Mouse (Mus musculus) ES-Bruce4 (cell line): ENCODE measurements around the gene Slc25a22. TPM values are rescaled to one million over a fixed set of nuclear protein-coding genes. Genes with fewer than 3 reads are reported as not detected.

Experiments
- H3K27ac ChIP-seq: 2 replicates; pipeline ENCODE4 v1.5.1; 2012; ENCODE audit warnings: low read length, inconsistent platforms; ENCODE audit not compliant: insufficient read depth
- H3K27me3 ChIP-seq: 2 replicates; pipeline ENCODE4 v1.6.1; 2012; ENCODE audit warnings: mild to moderate bottlenecking, low read length, inconsistent platforms; ENCODE audit not compliant: control insufficient read depth, poor library complexity, insufficient read depth, severe bottlenecking
- H3K36me3 ChIP-seq: 2 replicates; pipeline ENCODE4 v1.6.1; 2012; ENCODE audit warnings: inconsistent platforms, mild to moderate bottlenecking, low read length, moderate library complexity; ENCODE audit not compliant: control insufficient read depth, poor library complexity, insufficient read depth, severe bottlenecking
- H3K4me1 ChIP-seq: one replicate; pipeline ENCODE4 v1.8.1; 2011; ENCODE audit warnings: low read length; ENCODE audit not compliant: control insufficient read depth, insufficient read depth
- H3K4me3 ChIP-seq: 2 replicates; pipeline ENCODE4 v1.5.1; 2011; ENCODE audit warnings: low read depth, mild to moderate bottlenecking, low read length
- H3K9ac ChIP-seq: 2 replicates; pipeline ENCODE4 v1.6.1; 2012; ENCODE audit warnings: low read depth, mild to moderate bottlenecking, inconsistent platforms; ENCODE audit not compliant: poor library complexity, severe bottlenecking
- H3K9me3 ChIP-seq: replicated peaks from 2 replicates; pipeline ENCODE4 v1.6.1; 2012; ENCODE audit warnings: mild to moderate bottlenecking, low read length, inconsistent platforms; ENCODE audit not compliant: control insufficient read depth, poor library complexity, insufficient read depth, severe bottlenecking
- CTCF ChIP-seq: IDR thresholded peaks from one replicate; pipeline ENCODE4 v1.8.1; 2011; ENCODE audit warnings: low read depth, low read length
- EP300 ChIP-seq: IDR thresholded peaks from 2 replicates; pipeline ENCODE4 v1.6.1; 2011; ENCODE audit warnings: low read depth, low read length; ENCODE audit not compliant: insufficient read depth
- POLR2A ChIP-seq: IDR thresholded peaks from one replicate; pipeline ENCODE4 v1.8.1; 2011; ENCODE audit warnings: low read length; ENCODE audit not compliant: insufficient read depth
- polyA plus RNA-seq: library from polyadenylated mRNA; stranded (reverse); fragments of >200 nt; gene quantifications from 2 replicates; pipeline ENCODE4 v1.2.4, GENCODE M21; 2011; ENCODE audit warnings: low read depth; ENCODE audit not compliant: missing spikeins, insufficient read depth, insufficient read length

Gene Slc25a22
- polyA plus RNA-seq, 1 experiment, result 16.3 TPM

GRCm38 (mm10) chr7:141394771-141395170 is 42.9 kb downstream of the Slc25a22 start:
- Histone ChIP-seq H3K9me3 (no peaks in the 10 kb centered on the region), H3K27ac (no peak overlapping the region), H3K36me3 (peaks cover 34% of the 10 kb centered on the region), H3K27me3 (no peaks in the 10 kb centered on the region), H3K4me3 (no peak overlapping the region), H3K4me1 (peaks cover 4% of the 10 kb centered on the region), H3K9ac (no peak overlapping the region)
- peak; percentile 92 for TF ChIP-seq CTCF
- no peak for TF ChIP-seq EP300

DNA sequence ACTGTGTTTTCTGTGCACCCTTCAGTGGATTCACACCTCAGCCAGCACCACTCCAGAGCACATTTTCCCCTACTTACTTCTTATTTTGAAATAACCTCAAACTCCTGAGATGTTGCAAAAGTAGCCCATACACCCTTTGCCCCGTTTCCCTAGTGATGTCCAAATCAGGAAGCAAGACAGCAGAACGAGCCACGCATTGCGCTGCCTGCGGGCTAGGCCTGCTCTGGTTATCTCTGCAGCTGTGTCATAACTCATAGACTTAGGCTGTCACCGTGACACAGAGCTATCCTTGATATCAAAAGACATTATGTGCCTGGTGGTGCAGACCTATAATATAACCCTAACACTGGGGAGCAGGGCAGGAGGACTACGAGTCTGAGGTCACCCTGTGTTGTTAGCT is 43.5 kb downstream of the Slc25a22 start:
- no peak for TF ChIP-seq EP300
- TF ChIP-seq CTCF, result no peak
- no peak for TF ChIP-seq POLR2A
- H3K4me3 ChIP-seq, result no peak overlapping the region
- H3K4me1 ChIP-seq, result peaks cover 4% of the 10 kb centered on the region
- H3K27ac ChIP-seq, result no peak overlapping the region
- peaks cover 29% of the 10 kb centered on the region for H3K36me3 ChIP-seq
- no peaks in the 10 kb centered on the region for H3K27me3 ChIP-seq
- H3K9ac ChIP-seq, result no peak overlapping the region
- H3K9me3 ChIP-seq, result no peaks in the 10 kb centered on the region

- Histone ChIP-seq H3K9me3 (no peaks in the 10 kb centered on the region), H3K4me3 (peak overlapping the region; percentile 93), H3K27me3 (no peaks in the 10 kb centered on the region), H3K4me1 (peaks cover 4% of the 10 kb centered on the region), H3K36me3 (peaks cover 15% of the 10 kb centered on the region), H3K9ac (peak overlapping the region; percentile 61), H3K27ac (no peak overlapping the region; the same call in 1 of the 2 replicates)
- TF ChIP-seq POLR2A, result no peak
- no peak for TF ChIP-seq CTCF
- no peak for TF ChIP-seq EP300
Observed at GRCm38 (mm10) chr7:141392552-141393222, 45.0 kb downstream of the Slc25a22 start.

DNA sequence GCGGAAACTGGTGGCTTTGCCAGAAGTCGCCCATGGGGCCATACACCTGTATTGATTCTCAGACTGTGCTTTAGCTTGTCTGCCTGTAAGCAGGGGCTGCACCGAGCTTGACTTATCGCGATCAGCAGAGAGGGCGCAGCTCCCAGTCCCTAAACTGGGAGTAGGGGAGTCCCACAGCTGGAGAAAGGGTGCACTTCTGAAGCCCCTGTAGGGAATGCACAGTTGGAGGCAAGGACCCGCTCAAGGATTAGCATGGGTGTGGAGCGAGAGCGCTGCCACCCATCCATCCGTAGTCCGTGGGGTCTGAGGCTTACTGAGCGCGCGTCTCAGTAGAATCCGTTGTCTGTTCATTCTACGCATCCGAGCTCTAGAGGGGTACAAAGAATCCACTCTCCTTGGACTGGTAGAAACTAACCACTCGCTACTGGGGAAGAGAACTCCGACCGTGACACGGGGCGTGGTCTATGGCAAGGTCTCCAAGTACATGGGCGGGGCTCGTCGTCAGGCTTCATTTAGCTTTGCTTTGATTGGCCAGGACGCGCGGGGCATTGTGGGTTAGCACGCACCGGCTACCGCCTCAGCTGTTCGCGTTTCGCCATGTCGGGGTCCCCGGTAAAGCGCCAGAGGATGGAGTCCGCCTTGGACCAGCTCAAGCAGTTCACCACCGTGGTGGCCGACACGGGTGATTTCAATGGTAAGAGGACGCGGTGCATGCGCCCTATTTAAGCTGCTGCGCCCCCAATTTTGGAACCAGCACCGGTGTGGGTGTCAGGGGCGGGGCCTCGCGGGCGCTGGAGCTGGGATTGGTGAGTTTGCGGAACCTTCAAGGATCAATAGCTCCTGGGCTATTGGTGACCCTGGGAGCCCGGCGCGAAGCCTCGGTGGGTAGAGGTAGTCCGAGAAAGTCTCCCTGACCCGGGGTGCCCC is 45.8 kb downstream of the Slc25a22 start, which contains the start of gene Taldo1:
Gene Taldo1, plus strand, starts transcription at position 575 of the 927 bp plus-strand sequence.
- H3K4me3 ChIP-seq, result peak within 1 kb of the TSS; percentile 94
- peaks cover 4% of the 10 kb centered on the region for H3K4me1 ChIP-seq
- H3K9me3 ChIP-seq, result no peaks in the 10 kb centered on the region
- H3K27ac ChIP-seq, result peak within 1 kb of the TSS; percentile 38
- peak; percentile 40 for TF ChIP-seq POLR2A
- TF ChIP-seq EP300, result 0 out of 2 replicates have a peak, but pooled peaks have one; percentile 17
- no peak for TF ChIP-seq CTCF
- H3K27me3 ChIP-seq, result no peaks in the 10 kb centered on the region
- peak within 1 kb of the TSS; percentile 61 for H3K9ac ChIP-seq
- H3K36me3 ChIP-seq, result peaks cover 12% of the 10 kb centered on the region

DNA sequence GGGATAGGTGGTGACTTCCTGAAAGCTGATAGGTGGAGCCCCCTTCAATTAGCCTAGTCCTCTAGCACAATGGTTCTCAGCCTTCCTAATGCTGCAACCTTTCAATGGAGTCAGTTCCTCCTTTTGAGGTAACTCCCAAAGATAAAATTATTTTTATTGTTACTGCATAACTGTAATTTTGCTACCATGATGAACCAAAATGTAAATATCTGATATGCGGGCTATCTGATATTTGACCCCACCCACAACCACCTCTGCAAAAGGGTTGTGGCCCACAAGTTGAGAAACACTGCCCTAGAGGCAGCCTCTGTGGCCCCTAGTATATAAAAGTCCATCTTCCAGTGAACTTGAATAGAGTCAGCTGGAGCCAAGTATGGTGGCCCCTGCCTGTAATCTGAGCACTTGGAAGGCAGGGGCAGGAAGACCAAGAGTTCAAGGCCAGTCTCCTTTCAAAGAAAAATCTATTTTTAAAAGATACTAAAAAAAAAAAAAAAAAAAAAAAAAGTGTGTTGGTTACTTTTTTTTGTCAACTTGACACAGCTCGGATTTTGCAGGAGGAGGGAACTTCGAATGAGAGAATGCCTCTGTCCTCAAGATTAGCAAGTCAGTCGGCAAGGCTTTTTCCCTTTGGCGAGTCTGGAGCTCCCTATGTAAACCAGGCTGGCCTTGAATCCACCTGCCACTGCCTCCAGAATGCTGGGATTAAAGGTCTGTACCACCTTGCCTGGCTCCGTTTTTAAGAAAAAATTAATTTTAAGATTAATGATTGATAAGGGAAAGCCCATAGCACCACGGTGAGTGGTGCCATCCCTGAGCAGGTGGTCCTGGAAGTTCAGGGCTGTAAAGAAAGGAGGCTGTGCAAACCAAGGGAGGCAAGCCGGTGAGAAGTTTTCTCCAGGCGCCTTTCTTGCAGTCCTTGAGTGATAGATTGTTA is 47.1 kb downstream of the Slc25a22 start:
- Histone ChIP-seq H3K9me3 (no peaks in the 10 kb centered on the region), H3K4me3 (no peak overlapping the region)
- TF ChIP-seq EP300 (no peak), CTCF (no peak), POLR2A (no peak)

More for the DNA sequence above, 47.1 kb downstream of the Slc25a22 start:
- Histone ChIP-seq H3K4me1 (peaks cover 4% of the 10 kb centered on the region), H3K9ac (no peak overlapping the region), H3K36me3 (no peaks in the 10 kb centered on the region), H3K27ac (no peak overlapping the region), H3K27me3 (no peaks in the 10 kb centered on the region)
